Mouse (Mus musculus) spleen, adult 2 months (tissue): ENCODE measurements around the gene Pitpna.

ENCODE experiments used
- CTCF ChIP-seq: fragments of 200-500 bp; IDR thresholded peaks from 2 replicates; pipeline ENCODE4 v1.5.1; 2011; ENCODE audit warnings: mild to moderate bottlenecking, inconsistent platforms; ENCODE audit not compliant: insufficient read depth, insufficient read length, insufficient replicate concordance; ENCODE audit errors: extremely low read depth
- POLR2A ChIP-seq: fragments of 200-500 bp; IDR thresholded peaks from 2 replicates; pipeline ENCODE4 v1.6.1; 2011; ENCODE audit warnings: low read depth, low read length, inconsistent platforms

- no peak for TF ChIP-seq POLR2A
- TF ChIP-seq CTCF, result no peak
Observed at GRCm38 (mm10) chr11:75595816-75596215, 7.9 kb downstream of the Pitpna start.
